Mouse (Mus musculus) spleen, adult 2 months (tissue): Measurements from ENCODE around the gene Mtif3.

Source experiments
- CTCF ChIP-seq: fragments of 200-500 bp; IDR thresholded peaks from 2 replicates; pipeline ENCODE4 v1.5.1; 2011; ENCODE audit warnings: mild to moderate bottlenecking, inconsistent platforms; ENCODE audit not compliant: insufficient read depth, insufficient read length, insufficient replicate concordance; ENCODE audit errors: extremely low read depth
- POLR2A ChIP-seq: fragments of 200-500 bp; IDR thresholded peaks from 2 replicates; pipeline ENCODE4 v1.6.1; 2011; ENCODE audit warnings: low read depth, low read length, inconsistent platforms

DNA sequence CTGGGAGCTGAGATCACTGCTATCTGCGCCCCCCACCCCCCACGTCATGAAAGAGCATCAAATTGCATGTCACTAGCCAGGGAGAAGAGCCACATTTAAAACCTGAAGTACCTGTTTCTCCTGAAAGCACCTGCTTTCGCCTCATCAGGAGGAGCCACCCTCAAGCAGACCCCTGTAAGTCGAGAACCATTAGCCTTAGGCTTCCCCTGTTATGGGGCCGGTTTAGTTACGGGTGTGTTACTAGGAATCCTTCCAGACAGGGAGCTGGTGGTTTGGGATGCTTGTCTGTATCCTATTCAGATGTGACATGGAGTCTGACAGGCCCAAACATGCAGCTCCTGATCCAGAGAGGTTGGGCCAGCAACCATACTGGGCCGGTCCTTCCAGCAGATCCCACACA, 50.2 kb downstream of the Mtif3 start:
- TF ChIP-seq POLR2A, result no peak
- TF ChIP-seq CTCF, result no peak
